Mouse (Mus musculus) lung, adult 2 months (tissue): ENCODE measurements at regions not wholly inside any gene's neighbourhood (a gene's known extent, or its start where the extent isn't known, plus 50 kb on each side); places are given as distances from the start of the nearest gene placed in this dataset.
A peak's percentile ranks its signal among the peaks of the same experiment; 100 is the strongest.

Source experiments
- DNase-seq: peaks from one replicate; pipeline ENCODE4 v3.0.0; 2022
- H3K4me1 ChIP-seq: fragments of 200-500 bp; 2 replicates; pipeline ENCODE4 v1.6.1; 2011; ENCODE audit warnings: low read length; ENCODE audit not compliant: control insufficient read depth, insufficient read depth
- H3K4me3 ChIP-seq: fragments of 200-500 bp; replicated peaks from 2 replicates; pipeline ENCODE3; 2011; ENCODE audit warnings: low read depth, mild to moderate bottlenecking, control low read depth, low read length; ENCODE audit errors: extremely low read depth
- CTCF ChIP-seq: fragments of 200-500 bp; IDR thresholded peaks from 2 replicates; pipeline ENCODE4 v1.5.1; 2011; ENCODE audit warnings: mild to moderate bottlenecking, low read length, control low read depth; ENCODE audit not compliant: insufficient read depth
- POLR2A ChIP-seq: fragments of 200-500 bp; IDR thresholded peaks from 2 replicates; pipeline ENCODE4 v1.6.1; 2011; ENCODE audit warnings: low read depth, mild to moderate bottlenecking, control low read depth, low read length, borderline replicate concordance; ENCODE audit errors: extremely low read depth
- WGBS: fragments of 180-500 bp; shearing (Covaris S2); methylation state at CpG from one replicate; pipeline ENCODE4 v1.1.7; 2018; 5-methylcytosine and 5-hydroxymethylcytosine counted together

- no peak overlapping the region for H3K4me3 ChIP-seq
- WGBS, result 35% methylated on average over 2 of the region's 2 CpGs
- H3K4me1 ChIP-seq, result no peaks in the 10 kb centered on the region
- TF ChIP-seq POLR2A (no peak), CTCF (no peak)
- DNase-seq, result no peak
Measured at GRCm38 (mm10) chr2:79076115-79076514, 179.1 kb upstream of the Itga4 start.

DNA sequence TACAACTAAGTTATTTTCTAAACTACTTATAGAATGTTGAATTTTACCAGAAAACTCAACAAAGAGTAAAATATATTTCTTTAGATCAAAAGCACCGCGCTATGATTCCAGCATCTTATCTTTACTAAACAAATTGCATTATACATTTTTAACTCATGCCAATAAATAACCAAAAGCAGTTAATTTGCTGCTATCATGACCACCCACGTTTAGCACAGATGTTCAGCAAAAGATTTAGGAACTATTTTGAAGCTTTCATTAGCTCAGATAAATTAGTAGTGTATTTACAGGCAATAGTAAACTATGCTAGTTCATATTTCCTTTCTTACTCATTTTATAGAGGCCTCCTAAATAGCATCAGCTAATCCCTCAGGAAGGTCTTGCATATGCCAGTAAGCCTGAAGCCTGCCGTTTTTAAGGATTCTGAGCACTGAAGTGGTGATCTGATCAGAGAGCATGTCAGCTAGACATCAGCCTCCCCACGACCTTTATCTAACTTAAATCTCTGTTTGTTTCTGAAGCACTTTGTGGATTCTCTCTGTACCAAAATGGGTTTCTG lies 176.3 kb upstream of the Itga4 start:
- DNase-seq, result no peak
- Histone ChIP-seq H3K4me1 (no peaks in the 10 kb centered on the region), H3K4me3 (no peak overlapping the region)
- 57% methylated on average over 5 of the region's 5 CpGs for WGBS
- TF ChIP-seq POLR2A (no peak), CTCF (no peak)

GRCm38 (mm10) chr2:79081769-79082168 lies 173.5 kb upstream of the Itga4 start:
- TF ChIP-seq CTCF (no peak), POLR2A (no peak)
- WGBS, result 70% methylated on average over 2 of the region's 2 CpGs
- no peak for DNase-seq
- Histone ChIP-seq H3K4me3 (no peak overlapping the region), H3K4me1 (no peaks in the 10 kb centered on the region)

GRCm38 (mm10) chr2:79086280-79086679 lies 168.9 kb upstream of the Itga4 start:
- Histone ChIP-seq H3K4me3 (no peak overlapping the region), H3K4me1 (no peaks in the 10 kb centered on the region)
- no peak for DNase-seq
- TF ChIP-seq CTCF (no peak), POLR2A (no peak)
- 92% methylated on average over 4 of the region's 4 CpGs for WGBS

- no peak for DNase-seq
- H3K4me3 ChIP-seq, result peak overlapping the region; percentile 45
- WGBS, result 49% methylated on average over 9 of the region's 9 CpGs
- no peak for TF ChIP-seq POLR2A
- no peak for TF ChIP-seq CTCF
- H3K4me1 ChIP-seq, result no peaks in the 10 kb centered on the region
Measured at GRCm38 (mm10) chr2:79086857-79087578, 168.2 kb upstream of the Itga4 start.

- 56% methylated on average over 9 of the region's 9 CpGs for WGBS
- Histone ChIP-seq H3K4me3 (peak overlapping the region; percentile 45), H3K4me1 (no peaks in the 10 kb centered on the region)
- no peak for DNase-seq
- TF ChIP-seq CTCF, result no peak
- no peak for TF ChIP-seq POLR2A
Measured at GRCm38 (mm10) chr2:79087600-79088205, 167.5 kb upstream of the Itga4 start.

- H3K4me1 ChIP-seq, result no peaks in the 10 kb centered on the region
- TF ChIP-seq CTCF (no peak), POLR2A (no peak)
- DNase-seq, result no peak
- no peak overlapping the region for H3K4me3 ChIP-seq
- WGBS, result 77% methylated on average over 2 of the region's 2 CpGs
Measured at GRCm38 (mm10) chr2:79090273-79090672, 165.0 kb upstream of the Itga4 start.

GRCm38 (mm10) chr2:79094298-79094697 lies 160.9 kb upstream of the Itga4 start:
- no peak for DNase-seq
- 32% methylated on average over 1 of the region's 1 CpGs for WGBS
- H3K4me1 ChIP-seq, result no peaks in the 10 kb centered on the region
- TF ChIP-seq CTCF (no peak), POLR2A (no peak)
- H3K4me3 ChIP-seq, result no peak overlapping the region

GRCm38 (mm10) chr2:79096532-79097251 lies 158.5 kb upstream of the Itga4 start:
- DNase-seq, result no peak
- WGBS, result 71% methylated on average over 3 of the region's 3 CpGs
- Histone ChIP-seq H3K4me3 (no peak overlapping the region), H3K4me1 (no peaks in the 10 kb centered on the region)
- TF ChIP-seq POLR2A (no peak), CTCF (no peak)

DNA sequence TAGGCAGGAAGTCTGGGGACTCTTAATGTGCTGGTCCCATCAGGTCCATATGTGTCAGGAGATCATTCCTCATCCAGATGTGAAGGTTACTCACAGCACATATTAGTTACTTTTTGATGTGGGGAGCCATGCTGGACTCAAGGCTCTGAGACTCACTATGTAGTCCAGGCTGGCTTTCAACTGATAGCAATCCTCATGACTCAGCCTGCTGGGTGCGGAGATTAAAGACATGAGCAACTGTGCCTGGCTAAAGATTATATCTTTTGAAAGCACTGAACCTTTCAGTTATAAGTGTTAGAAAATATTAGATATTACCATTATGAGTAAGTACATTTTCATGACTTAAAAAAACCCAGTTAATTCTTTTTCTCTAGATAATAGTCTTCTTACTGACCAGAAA lies 155.6 kb upstream of the Itga4 start:
- Histone ChIP-seq H3K4me3 (no peak overlapping the region), H3K4me1 (no peaks in the 10 kb centered on the region)
- 96% methylated on average over 1 of the region's 1 CpGs for WGBS
- no peak for DNase-seq
- TF ChIP-seq POLR2A (no peak), CTCF (no peak)
